Mouse (Mus musculus): ENCODE data around the gene Gm20388. TPM values are rescaled to one million over a fixed set of nuclear protein-coding genes. Genes with fewer than 3 reads are reported as not detected.

Gm20388 gene
- polyA plus RNA-seq, 1 experiment from 2014 or later: not detected

GRCm38 (mm10) chr8:120614491-120614890 lies 703.9 kb downstream of the Gm20388 start:
- H3K9me3 ChIP-seq (replicated peaks): no peaks in the 10 kb centered on the region
- WGBS: 89% methylated on average over 3 of the region's 3 CpGs

GRCm38 (mm10) chr8:120616663-120617626 lies 706.3 kb downstream of the Gm20388 start:
- 54% methylated on average over 7 of the region's 8 CpGs for WGBS
- Histone ChIP-seq H3K4me1 (replicated peaks) (peaks cover 20% of the 10 kb centered on the region), H3K9ac (no peak overlapping the region), H3K9me3 (replicated peaks) (no peaks in the 10 kb centered on the region), H3K4me3 (no peak overlapping the region), H3K4me2 (no peak overlapping the region), H3K36me3 (no peaks in the 10 kb centered on the region), H3K27me3 (no peaks in the 10 kb centered on the region), H3K27ac (no peak overlapping the region)
- ATAC-seq (replicated peaks; ENCODE audit: insufficient number of reproducible peaks, insufficient read depth, low FRiP score, low read depth): no peak

More at GRCm38 (mm10) chr8:120614491-120614890, 703.9 kb downstream of the Gm20388 start:
- H3K4me3 ChIP-seq: no peak overlapping the region
- no peak for ATAC-seq (replicated peaks; ENCODE audit: insufficient number of reproducible peaks, insufficient read depth, low FRiP score, low read depth)
- H3K4me1 ChIP-seq (replicated peaks): peaks cover 5% of the 10 kb centered on the region; the same call in 1 of the 2 replicates
- no peak overlapping the region for H3K4me2 ChIP-seq
- H3K27ac ChIP-seq: no peak overlapping the region
- peaks cover 10% of the 10 kb centered on the region for H3K27me3 ChIP-seq
- H3K9ac ChIP-seq: no peak overlapping the region
- H3K36me3 ChIP-seq: no peaks in the 10 kb centered on the region

DNA sequence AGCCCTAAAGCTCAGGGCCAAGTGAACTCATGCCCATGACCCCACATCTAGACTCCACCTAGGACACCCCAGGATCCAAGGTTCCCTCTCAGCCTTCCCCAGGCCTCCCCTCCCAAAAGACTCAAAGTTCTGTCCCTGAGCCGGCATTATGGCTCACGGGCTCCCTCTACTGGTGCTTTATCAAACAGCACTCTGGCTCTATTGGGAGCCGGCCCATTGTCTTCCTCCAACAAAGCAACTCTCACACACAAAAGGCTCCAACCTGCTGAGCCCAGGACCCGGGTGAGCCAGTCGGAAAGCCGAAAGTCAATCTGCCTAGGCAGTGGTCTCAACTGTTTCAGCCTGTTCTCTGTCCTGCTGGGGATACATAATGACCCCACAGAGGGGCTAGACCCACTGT lies 707.5 kb downstream of the Gm20388 start:
- WGBS: 2% methylated on average over 6 of the region's 6 CpGs
- no peak overlapping the region for H3K4me3 ChIP-seq
- no peak for ATAC-seq (replicated peaks; ENCODE audit: insufficient number of reproducible peaks, insufficient read depth, low FRiP score, low read depth)

DNA sequence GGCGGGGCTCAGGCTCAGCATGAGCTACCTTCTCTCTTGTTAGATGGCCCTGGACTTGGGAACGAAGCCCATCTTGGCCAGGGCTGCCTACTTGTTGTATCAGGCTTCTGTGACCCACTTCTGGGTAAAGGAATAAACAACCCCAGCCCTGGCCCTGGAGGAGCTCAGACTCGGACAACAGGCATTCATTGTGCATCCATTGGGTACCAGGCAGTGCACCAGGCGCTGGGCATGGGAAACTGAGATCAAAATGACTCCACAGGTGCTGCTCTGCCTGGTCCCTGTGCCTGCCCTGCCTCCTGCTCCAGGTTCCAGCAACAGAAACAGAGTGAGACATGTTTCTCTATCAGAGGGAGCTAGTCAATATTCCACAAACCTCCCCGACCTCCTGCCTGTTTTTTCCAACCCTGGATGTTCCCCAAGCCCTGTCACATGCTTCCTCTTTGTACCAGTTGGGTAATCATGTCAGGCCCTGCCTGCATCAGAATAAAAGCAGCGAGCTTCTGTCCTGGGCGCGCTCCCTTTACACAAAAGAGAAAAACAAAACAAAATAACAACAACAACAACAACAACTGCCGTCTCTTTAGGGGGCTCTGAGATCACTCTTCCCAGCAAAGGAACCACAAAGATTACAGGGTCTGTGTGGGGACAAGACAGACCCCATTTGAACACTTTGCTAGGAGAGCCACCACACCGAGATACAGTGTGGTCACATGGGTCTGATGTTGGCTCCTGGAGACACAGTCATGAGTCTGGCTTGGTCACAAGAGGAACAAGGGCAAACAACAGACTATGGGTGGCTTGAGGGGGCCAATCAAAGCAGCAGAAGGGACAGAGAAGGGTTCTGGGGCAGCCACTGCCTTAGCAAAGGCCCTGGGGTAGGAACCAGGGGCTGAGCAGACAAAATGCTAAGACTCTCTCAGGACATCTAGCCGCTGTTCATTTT lies 708.9 kb downstream of the Gm20388 start:
- Histone ChIP-seq H3K27ac (no peak overlapping the region), H3K4me1 (replicated peaks) (peaks cover 26% of the 10 kb centered on the region), H3K4me3 (no peak overlapping the region), H3K36me3 (no peaks in the 10 kb centered on the region), H3K4me2 (no peak overlapping the region), H3K9ac (no peak overlapping the region), H3K27me3 (no peaks in the 10 kb centered on the region), H3K9me3 (replicated peaks) (no peaks in the 10 kb centered on the region)
- WGBS: 70% methylated on average over 11 of the region's 11 CpGs
- no peak for ATAC-seq (replicated peaks; ENCODE audit: insufficient number of reproducible peaks, insufficient read depth, low FRiP score, low read depth)

More for the DNA sequence above, 707.5 kb downstream of the Gm20388 start:
- H3K4me1 ChIP-seq (replicated peaks): peaks cover 24% of the 10 kb centered on the region
- no peaks in the 10 kb centered on the region for H3K27me3 ChIP-seq
- H3K27ac ChIP-seq: no peak overlapping the region
- no peak overlapping the region for H3K9ac ChIP-seq
- no peaks in the 10 kb centered on the region for H3K9me3 ChIP-seq (replicated peaks)
- H3K4me2 ChIP-seq: no peak overlapping the region
- no peaks in the 10 kb centered on the region for H3K36me3 ChIP-seq

DNA sequence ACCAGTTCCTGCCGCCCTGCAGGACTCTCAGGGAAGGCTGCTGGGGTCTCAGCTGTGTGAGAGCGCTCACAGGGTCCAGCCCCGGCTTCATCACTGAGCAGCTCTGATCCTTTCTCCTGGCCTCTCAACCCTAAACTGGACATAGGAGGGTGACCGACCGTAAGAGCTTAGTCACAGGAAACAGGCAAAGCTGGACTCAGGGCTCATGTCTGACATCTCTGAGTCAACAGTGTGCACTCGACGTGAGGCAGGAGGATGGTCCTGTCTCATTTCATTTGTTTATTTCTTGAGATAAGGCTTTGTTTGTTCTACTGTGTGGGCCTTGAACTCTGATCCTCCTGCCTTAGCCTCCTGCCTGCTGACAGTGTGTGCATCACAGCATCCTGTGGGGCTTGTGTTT lies 709.8 kb downstream of the Gm20388 start:
- H3K9me3 ChIP-seq (replicated peaks): no peaks in the 10 kb centered on the region
- H3K4me2 ChIP-seq: no peak overlapping the region
- H3K36me3 ChIP-seq: no peaks in the 10 kb centered on the region
- no peak overlapping the region for H3K27ac ChIP-seq
- peaks cover 26% of the 10 kb centered on the region for H3K4me1 ChIP-seq (replicated peaks)
- no peak overlapping the region for H3K4me3 ChIP-seq
- WGBS: 51% methylated on average over 7 of the region's 7 CpGs
- ATAC-seq (replicated peaks; ENCODE audit: insufficient number of reproducible peaks, insufficient read depth, low FRiP score, low read depth): no peak
- no peak overlapping the region for H3K9ac ChIP-seq
- no peaks in the 10 kb centered on the region for H3K27me3 ChIP-seq

- H3K9ac ChIP-seq: no peak overlapping the region
These were observed 711.5 kb downstream of the Gm20388 start for GRCm38 (mm10) chr8:120622161-120622560.

DNA sequence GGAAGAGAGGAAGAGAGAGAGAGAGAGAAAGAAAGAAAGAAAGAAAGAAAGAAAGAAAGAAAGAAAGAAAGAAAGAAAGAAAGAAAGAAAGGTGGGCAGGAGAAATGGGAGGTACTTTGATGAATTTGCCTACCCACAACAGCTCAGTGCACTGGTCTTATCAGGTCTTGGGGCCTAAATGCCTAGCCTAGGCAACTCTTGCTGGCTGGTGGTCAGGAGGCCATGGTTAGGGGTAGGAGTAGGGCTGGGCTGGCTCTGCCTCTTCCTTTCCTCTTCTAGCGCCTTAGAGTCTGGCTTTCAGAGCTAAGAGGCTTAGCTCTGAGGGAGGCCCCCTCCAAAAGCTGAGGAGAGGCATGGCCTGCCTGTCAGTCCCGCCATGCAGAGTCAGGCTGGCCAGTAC lies 713.0 kb downstream of the Gm20388 start:
- H3K9ac ChIP-seq: no peak overlapping the region
- no peaks in the 10 kb centered on the region; the same call in 1 of the 2 replicates for H3K27me3 ChIP-seq
- H3K4me2 ChIP-seq: no peak overlapping the region
- H3K4me1 ChIP-seq (replicated peaks): peaks cover 21% of the 10 kb centered on the region
- 49% methylated on average over 2 of the region's 2 CpGs for WGBS
- no peaks in the 10 kb centered on the region for H3K9me3 ChIP-seq (replicated peaks)
- H3K27ac ChIP-seq: no peak overlapping the region
- no peaks in the 10 kb centered on the region for H3K36me3 ChIP-seq
- no peak for ATAC-seq (replicated peaks; ENCODE audit: insufficient number of reproducible peaks, insufficient read depth, low FRiP score, low read depth)
- H3K4me3 ChIP-seq: no peak overlapping the region

More at GRCm38 (mm10) chr8:120622161-120622560, 711.5 kb downstream of the Gm20388 start:
- no peak overlapping the region for H3K4me3 ChIP-seq
- H3K4me1 ChIP-seq (replicated peaks): peaks cover 23% of the 10 kb centered on the region
- H3K4me2 ChIP-seq: no peak overlapping the region
- no peaks in the 10 kb centered on the region for H3K36me3 ChIP-seq
- H3K27me3 ChIP-seq: no peaks in the 10 kb centered on the region
- whole genome bisulfite sequencing: 67% methylated on average over 14 of the region's 14 CpGs
- H3K27ac ChIP-seq: no peak overlapping the region
- H3K9me3 ChIP-seq (replicated peaks): no peaks in the 10 kb centered on the region
- no peak for ATAC-seq (replicated peaks; ENCODE audit: insufficient number of reproducible peaks, insufficient read depth, low FRiP score, low read depth)

- H3K4me1 ChIP-seq (replicated peaks): peaks cover 11% of the 10 kb centered on the region
- no peak overlapping the region for H3K27ac ChIP-seq
These were observed 715.8 kb downstream of the Gm20388 start for GRCm38 (mm10) chr8:120626461-120626860.

DNA sequence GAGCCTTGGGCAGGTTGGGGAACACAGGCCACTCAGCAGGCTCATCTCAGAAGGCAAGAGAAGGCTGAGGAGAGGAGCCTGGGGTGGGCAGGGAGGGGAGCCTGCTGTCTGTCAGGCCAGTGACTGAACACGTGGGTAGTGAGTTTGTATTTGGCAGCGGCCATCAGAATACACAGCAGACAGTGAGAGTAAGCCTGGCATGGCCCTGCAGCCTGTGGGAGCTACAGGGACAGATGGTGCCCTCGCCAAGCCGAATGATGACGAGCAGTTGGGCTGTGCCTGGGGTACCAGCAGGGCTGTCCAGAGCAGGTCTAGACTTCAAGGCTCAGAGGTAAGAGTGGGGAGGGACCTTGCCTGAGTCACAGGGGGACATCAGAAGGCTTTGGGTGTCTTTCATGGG lies 716.7 kb downstream of the Gm20388 start:
- 76% methylated on average over 5 of the region's 5 CpGs for WGBS
- H3K4me2 ChIP-seq: no peak overlapping the region

More at GRCm38 (mm10) chr8:120626461-120626860, 715.8 kb downstream of the Gm20388 start:
- 60% methylated on average over 11 of the region's 11 CpGs for WGBS
- Histone ChIP-seq H3K36me3 (no peaks in the 10 kb centered on the region), H3K9me3 (replicated peaks) (no peaks in the 10 kb centered on the region), H3K4me3 (no peak overlapping the region), H3K27me3 (no peaks in the 10 kb centered on the region; the same call in 1 of the 2 replicates), H3K9ac (no peak overlapping the region), H3K4me2 (no peak overlapping the region)
- ATAC-seq (replicated peaks; ENCODE audit: insufficient number of reproducible peaks, insufficient read depth, low FRiP score, low read depth): no peak

DNA sequence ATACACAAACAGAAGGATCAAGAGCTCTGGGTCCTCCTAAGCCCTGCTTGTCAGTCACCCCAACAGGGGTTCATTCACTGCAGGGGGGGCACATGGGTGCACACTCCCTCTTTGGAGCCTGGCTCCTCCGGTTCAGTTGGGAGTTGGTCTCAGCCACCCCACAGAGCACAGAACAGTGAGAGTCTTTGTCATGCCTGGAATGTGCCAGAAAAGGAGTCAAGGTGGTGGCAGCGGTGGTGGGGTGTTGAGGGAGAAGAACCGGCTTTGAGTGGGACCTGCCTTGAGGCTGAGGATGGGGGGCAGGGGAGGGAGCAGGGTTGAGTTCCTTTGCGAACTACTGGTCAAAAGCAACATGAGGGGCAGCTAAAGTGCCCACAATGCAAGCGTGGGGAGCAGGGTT lies 719.4 kb downstream of the Gm20388 start:
- H3K4me3 ChIP-seq: no peak overlapping the region
- no peaks in the 10 kb centered on the region for H3K9me3 ChIP-seq (replicated peaks)
- ATAC-seq (replicated peaks; ENCODE audit: insufficient number of reproducible peaks, insufficient read depth, low FRiP score, low read depth): no peak
- peaks cover 22% of the 10 kb centered on the region for H3K4me1 ChIP-seq (replicated peaks)
- H3K27me3 ChIP-seq: no peaks in the 10 kb centered on the region; the same call in 1 of the 2 replicates
- no peak overlapping the region for H3K4me2 ChIP-seq
- H3K27ac ChIP-seq: no peak overlapping the region
- 37% methylated on average over 5 of the region's 5 CpGs for WGBS
- no peak overlapping the region for H3K9ac ChIP-seq
- H3K36me3 ChIP-seq: no peaks in the 10 kb centered on the region

More for the DNA sequence above, 716.7 kb downstream of the Gm20388 start:
- no peak overlapping the region for H3K4me3 ChIP-seq
- no peaks in the 10 kb centered on the region; the same call in 1 of the 2 replicates for H3K27me3 ChIP-seq
- no peaks in the 10 kb centered on the region for H3K9me3 ChIP-seq (replicated peaks)
- no peak overlapping the region for H3K27ac ChIP-seq
- peaks cover 9% of the 10 kb centered on the region for H3K4me1 ChIP-seq (replicated peaks)
- ATAC-seq (replicated peaks; ENCODE audit: insufficient number of reproducible peaks, insufficient read depth, low FRiP score, low read depth): no peak
- H3K36me3 ChIP-seq: no peaks in the 10 kb centered on the region
- H3K9ac ChIP-seq: no peak overlapping the region

DNA sequence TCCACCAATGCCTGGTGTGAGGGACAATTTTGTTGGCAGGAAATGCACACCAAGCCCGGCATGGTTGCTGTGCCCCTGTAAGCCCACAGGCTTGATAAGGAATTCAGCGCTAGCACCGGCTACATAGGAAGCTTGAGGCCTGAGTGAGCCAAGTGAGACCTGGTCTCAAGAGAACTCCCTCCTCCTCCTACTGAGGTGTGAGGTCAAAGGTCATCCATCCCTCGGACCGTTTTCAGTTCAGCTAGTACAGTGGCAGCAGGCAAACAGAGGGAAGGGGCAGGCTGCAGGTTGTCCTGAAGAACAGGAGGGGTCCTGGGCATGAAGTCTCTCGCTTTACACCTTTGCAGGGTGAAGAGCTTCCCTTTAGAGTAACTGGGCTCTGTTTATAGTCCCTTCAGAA lies 720.2 kb downstream of the Gm20388 start:
- no peak overlapping the region for H3K4me2 ChIP-seq
- H3K9me3 ChIP-seq (replicated peaks): no peaks in the 10 kb centered on the region
- H3K4me3 ChIP-seq: no peak overlapping the region
- WGBS: 46% methylated on average over 6 of the region's 6 CpGs
- no peak overlapping the region for H3K9ac ChIP-seq
- H3K36me3 ChIP-seq: no peaks in the 10 kb centered on the region
- H3K4me1 ChIP-seq (replicated peaks): peaks cover 22% of the 10 kb centered on the region
- no peak for ATAC-seq (replicated peaks; ENCODE audit: insufficient number of reproducible peaks, insufficient read depth, low FRiP score, low read depth)
- peaks cover 3% of the 10 kb centered on the region; the same call in 1 of the 2 replicates for H3K27me3 ChIP-seq
- no peak overlapping the region for H3K27ac ChIP-seq
